Mouse (Mus musculus): ENCODE measurements around the gene Fam160b1. TPM values are rescaled to one million over a fixed set of nuclear protein-coding genes. Genes with fewer than 3 reads are reported as not detected.

Fam160b1 gene
- 10 to 100 TPM; 22.6 to 23.5 TPM for total RNA-seq (2021)
- long read RNA-seq, experiment 1, full-length matches to known transcripts = 8 of 15 reads
- long read RNA-seq, experiment 1, partial matches to known transcripts = 1 of 15 reads
- long read RNA-seq, experiment 1, other reads (novel, unspliced or antisense) = 6 of 15 reads
- long read RNA-seq, experiment 2, full-length matches to known transcripts = 5 of 13 reads
- long read RNA-seq, experiment 2, partial matches to known transcripts = 0 of 13 reads
- long read RNA-seq, experiment 2, other reads (novel, unspliced or antisense) = 8 of 13 reads

- peak; percentile 93 to 94 for DNase-seq (ENCODE audit: low spot score in 2 of 2)
- intact Hi-C loops (cut with DNase I) = no loop called here
Measured at GRCm38 (mm10) chr19:57360341-57361130, at the start of gene Fam160b1. Gene Fam160b1 (plus strand): TSS chr19:57360680.

DNA sequence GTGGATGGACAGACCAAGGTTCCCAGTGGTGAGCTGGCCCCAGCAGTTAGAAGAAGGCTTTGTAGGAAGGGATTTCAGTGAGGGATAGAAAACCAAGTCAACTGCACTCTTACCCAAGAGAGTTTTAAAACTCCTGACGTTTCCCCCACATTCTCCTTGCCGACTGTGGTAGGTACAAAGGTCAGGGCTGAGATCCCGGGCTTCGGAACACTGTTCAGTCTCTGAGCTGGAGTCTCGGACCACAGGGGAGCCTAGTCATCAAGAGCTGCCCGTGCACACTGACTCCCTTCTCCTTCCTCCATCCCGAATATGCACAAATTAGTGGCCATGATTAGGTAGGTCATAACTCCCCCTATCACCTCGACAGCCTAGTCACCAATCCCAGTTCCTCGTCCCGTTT is 47.3 kb upstream of the Fam160b1 start:
- intact Hi-C loops (cut with DNase I) = loop anchor here (10.0 kb wide), 1 partner anchor 78 kb away; no protein-coding TSS in a partner anchor
- no peak for DNase-seq (ENCODE audit: low spot score in 2 of 2)

- no peak for DNase-seq (ENCODE audit: low spot score in 2 of 2)
- intact Hi-C loops (cut with DNase I) = loop anchor here (10.0 kb wide), 1 partner anchor 79 kb away; no protein-coding TSS in a partner anchor
Measured at GRCm38 (mm10) chr19:57313891-57314345, 46.6 kb upstream of the Fam160b1 start.

DNA sequence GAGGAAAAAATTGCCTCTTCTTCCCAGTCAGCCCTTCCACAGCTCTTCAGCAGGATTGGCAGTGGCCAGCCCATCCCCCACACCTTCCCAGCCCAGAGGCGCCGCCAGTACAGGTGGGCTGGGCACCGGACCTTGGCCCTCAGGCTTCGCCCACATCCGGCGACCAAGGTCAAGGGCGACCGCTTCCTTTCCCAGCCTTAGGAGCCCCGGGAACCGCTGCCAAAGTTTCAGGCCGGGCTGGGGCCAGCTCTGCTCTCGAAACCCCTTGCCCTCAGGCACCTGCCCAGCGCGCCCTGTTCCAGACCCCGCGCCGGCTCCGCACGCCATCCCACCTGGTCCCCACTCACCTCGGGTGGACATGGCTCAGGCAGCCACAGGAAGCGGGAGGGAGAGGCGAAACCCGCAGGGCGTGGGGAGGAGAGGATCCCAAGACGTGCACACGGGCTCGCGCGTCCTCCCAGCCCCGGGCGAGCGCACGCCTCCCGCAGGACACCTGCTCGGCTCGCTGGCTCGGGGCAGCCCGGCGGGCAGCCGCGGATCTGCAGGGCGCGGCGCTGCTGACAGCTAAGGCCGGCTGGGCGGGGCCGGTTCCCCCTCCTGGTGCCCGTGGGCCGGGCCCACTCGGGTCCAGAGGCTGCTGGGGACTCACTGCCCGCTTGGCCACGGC is 46.0 kb upstream of the Fam160b1 start, which contains the start of gene Ablim1:
Gene Ablim1 (minus strand): TSS at position 574 of the 667 bp plus-strand sequence.
- peak; percentile 43 to 44 for DNase-seq (ENCODE audit: low spot score in 2 of 2)
- intact Hi-C loops (cut with DNase I) = loop anchor here (10.0 kb wide), 1 partner anchor 80 kb away; no protein-coding TSS in a partner anchor

GRCm38 (mm10) chr19:57315013-57315565 is 45.4 kb upstream of the Fam160b1 start:
- DNase-seq (ENCODE audit: low spot score in 2 of 2) = no peak
- intact Hi-C loops (cut with DNase I) = loop anchor here (10.0 kb wide), 1 partner anchor 80 kb away; no protein-coding TSS in a partner anchor

DNA sequence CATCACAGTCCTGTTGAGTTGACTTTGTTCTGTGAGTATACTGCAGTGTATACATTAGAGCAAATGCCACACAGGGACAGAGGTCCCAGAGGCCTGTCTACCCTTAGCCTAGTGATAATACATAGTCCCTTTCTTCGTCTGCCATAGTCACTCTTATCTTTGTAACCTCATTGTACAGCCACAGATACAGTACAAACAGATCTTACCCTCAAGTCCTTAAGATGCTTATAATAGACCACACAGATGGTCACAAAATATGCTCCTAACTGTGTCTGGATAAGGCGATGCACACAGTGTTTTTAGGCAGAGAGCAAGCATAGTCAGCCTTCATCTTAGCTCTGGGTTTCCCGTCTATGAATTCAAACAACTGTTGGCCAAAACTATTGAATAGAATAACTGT is 43.9 kb upstream of the Fam160b1 start:
- no peak for DNase-seq (ENCODE audit: low spot score in 2 of 2)
- intact Hi-C loops (cut with DNase I) = loop anchor here (10.0 kb wide), 1 partner anchor 82 kb away; no protein-coding TSS in a partner anchor

- DNase-seq (ENCODE audit: low spot score in 2 of 2) = no peak
- intact Hi-C loops (cut with DNase I) = loop anchor here (10.0 kb wide), 1 partner anchor 406 kb away; no protein-coding TSS in a partner anchor
Measured at GRCm38 (mm10) chr19:57320656-57321382, 39.7 kb upstream of the Fam160b1 start.

GRCm38 (mm10) chr19:57321839-57322238 is 38.6 kb upstream of the Fam160b1 start:
- DNase-seq (ENCODE audit: low spot score in 2 of 2) = no peak
- intact Hi-C loops (cut with DNase I) = loop anchor here (10.0 kb wide), 1 partner anchor 407 kb away; no protein-coding TSS in a partner anchor

- intact Hi-C loops (cut with DNase I) = loop anchor here (10.0 kb wide), 1 partner anchor 408 kb away; no protein-coding TSS in a partner anchor
- no peak for DNase-seq (ENCODE audit: low spot score in 2 of 2)
Measured at GRCm38 (mm10) chr19:57322491-57322890, 38.0 kb upstream of the Fam160b1 start.

DNA sequence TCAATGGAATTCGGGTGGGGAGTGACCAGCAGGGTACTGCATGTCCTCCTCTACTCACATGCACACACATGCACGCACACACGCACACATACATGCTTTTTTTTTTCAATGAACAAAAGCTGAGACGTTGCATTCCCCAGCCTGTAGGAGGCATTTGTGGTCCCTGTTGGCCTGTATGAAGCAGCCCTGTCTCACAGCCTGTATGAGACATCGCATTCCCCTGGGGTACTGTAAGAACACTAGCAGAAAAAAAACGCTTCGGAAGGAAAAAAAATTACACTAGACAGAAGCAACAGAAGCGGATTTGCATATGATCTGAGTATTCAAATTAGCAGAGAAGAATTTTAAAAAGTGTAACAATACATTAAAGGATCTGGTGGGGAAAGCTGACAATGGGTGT is 37.4 kb upstream of the Fam160b1 start:
- DNase-seq (ENCODE audit: low spot score in 2 of 2) = peak in 1 of 2 experiments; percentile 38
- intact Hi-C loops (cut with DNase I) = loop anchor here (10.0 kb wide), 1 partner anchor 408 kb away; no protein-coding TSS in a partner anchor

GRCm38 (mm10) chr19:57325748-57326300 is 34.7 kb upstream of the Fam160b1 start:
- intact Hi-C loops (cut with DNase I) = loop anchor here (2.0 to 10.0 kb wide), 3 partner anchors 165 to 411 kb away; no protein-coding TSS in a partner anchor
- peak; percentile 74 to 82 for DNase-seq (ENCODE audit: low spot score in 2 of 2)

GRCm38 (mm10) chr19:57327679-57328078 is 32.8 kb upstream of the Fam160b1 start:
- intact Hi-C loops (cut with DNase I) = loop anchor here (5.0 to 10.0 kb wide), 2 partner anchors 260 to 413 kb away; no protein-coding TSS in a partner anchor
- DNase-seq (ENCODE audit: low spot score in 2 of 2) = peak in 1 of 2 experiments; percentile 30

- no peak for DNase-seq (ENCODE audit: low spot score in 2 of 2)
- intact Hi-C loops (cut with DNase I) = loop anchor here (5.0 to 10.0 kb wide), 2 partner anchors 261 to 413 kb away; no protein-coding TSS in a partner anchor
Measured at GRCm38 (mm10) chr19:57328269-57328668, 32.2 kb upstream of the Fam160b1 start.

GRCm38 (mm10) chr19:57328792-57329191 is 31.7 kb upstream of the Fam160b1 start:
- intact Hi-C loops (cut with DNase I) = loop anchor here (5.0 to 10.0 kb wide), 2 partner anchors 261 to 414 kb away; no protein-coding TSS in a partner anchor
- DNase-seq (ENCODE audit: low spot score in 2 of 2) = peak; percentile 44 to 54

DNA sequence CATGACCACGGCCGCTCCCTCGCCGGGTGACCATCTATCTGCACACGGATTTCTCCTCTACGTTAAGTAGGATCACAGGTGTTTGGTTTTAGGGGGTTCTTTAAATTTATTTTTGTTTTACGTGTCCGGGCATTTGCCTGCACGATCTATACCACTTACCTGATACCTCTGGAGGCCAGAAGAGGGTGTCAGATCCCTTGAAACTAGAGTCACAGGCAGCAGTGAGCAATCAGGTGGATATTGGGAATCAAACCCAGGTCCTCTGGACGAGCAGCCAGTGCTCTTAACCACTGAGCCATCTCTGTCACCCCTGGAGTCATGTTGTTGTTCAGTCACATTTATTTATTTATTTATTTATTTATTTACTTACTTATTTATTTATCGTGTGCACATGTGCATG is 30.2 kb upstream of the Fam160b1 start:
- intact Hi-C loops (cut with DNase I) = no loop called here
- no peak for DNase-seq (ENCODE audit: low spot score in 2 of 2)

DNA sequence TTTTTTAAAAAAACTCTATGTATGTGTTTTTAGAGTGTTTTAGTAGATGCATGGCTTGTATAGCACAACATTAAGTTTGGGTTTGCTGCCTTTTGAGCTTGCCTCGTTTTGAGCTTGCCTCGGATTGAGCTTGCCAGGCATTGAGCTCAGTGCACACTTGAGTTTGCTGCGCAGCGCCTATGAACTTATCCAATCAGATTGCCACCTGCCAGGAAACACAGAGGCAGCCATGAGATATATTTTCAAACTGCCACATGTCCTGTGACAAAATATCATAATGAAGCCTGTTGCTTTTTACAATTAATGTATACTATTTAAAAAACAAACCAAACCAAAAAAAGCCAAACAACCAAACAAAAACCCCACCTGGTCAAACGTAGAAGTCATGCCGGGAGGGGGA is 29.2 kb upstream of the Fam160b1 start:
- no peak for DNase-seq (ENCODE audit: low spot score in 2 of 2)
- intact Hi-C loops (cut with DNase I) = no loop called here

DNA sequence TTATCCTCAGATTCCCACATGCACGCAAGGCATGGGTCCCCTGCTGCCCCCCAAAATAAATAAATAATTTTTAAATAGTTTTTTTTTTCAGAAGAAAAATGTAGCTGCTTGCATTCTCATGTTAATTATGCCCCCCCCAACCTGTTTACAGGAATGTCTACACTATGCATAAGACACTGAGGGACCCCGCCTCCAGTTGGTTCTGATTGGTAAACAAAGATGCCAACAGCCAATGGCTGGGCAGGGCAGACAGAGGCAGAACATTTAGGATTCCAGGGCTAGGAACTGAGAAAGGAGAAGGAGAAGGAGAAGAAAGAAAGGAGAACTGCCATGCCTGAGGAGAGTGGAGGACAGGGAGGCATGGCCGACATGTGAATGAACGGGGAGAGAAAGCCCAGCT is 27.1 kb upstream of the Fam160b1 start:
- intact Hi-C loops (cut with DNase I) = no loop called here
- DNase-seq (ENCODE audit: low spot score in 2 of 2) = no peak

- no peak for DNase-seq (ENCODE audit: low spot score in 2 of 2)
Measured at GRCm38 (mm10) chr19:57335135-57335534, 25.3 kb upstream of the Fam160b1 start.

More at GRCm38 (mm10) chr19:57335135-57335534, 25.3 kb upstream of the Fam160b1 start:
- intact Hi-C loops (cut with DNase I) = no loop called here

All from left cerebral cortex, postnatal 14 days (tissue).